Mouse (Mus musculus): ENCODE results near the gene Tcf15.

DNA sequence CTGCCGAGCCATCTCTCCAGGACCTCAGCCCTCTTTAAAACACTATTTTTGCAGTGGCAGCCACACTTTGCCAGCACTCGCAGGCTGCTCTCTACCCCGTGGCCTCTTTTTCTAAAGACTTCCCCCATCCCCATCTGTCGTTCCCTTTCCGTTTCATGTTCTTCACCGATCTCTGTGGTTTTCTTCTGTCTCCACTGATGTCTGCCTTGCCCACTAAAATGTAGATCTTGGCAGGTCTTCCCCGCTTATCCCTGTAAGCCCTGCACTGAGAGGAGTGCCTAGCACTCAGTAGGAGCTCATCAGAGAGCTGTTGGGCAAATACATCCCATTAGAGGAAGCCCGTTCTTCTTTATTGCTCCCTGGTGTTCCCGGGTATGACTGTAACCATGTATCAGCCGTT, 30.4 kb upstream of the Tcf15 start:
- TF ChIP-seq ZNF384 (IDR thresholded peaks at IDR 0.05; ENCODE audit: low read depth, low read length) (no peak), ZC3H11A (IDR thresholded peaks at IDR 0.05; ENCODE audit: borderline replicate concordance, low read depth, low read length) (no peak), CHD2 (IDR thresholded peaks at IDR 0.05; ENCODE audit: low read depth, low read length) (no peak), MAFK (IDR thresholded peaks at IDR 0.05; ENCODE audit: insufficient read depth, low read depth, low read length) (no peak), HCFC1 (IDR thresholded peaks at IDR 0.05; ENCODE audit: borderline replicate concordance, insufficient read depth, low read length) (no peak)

All from ES-E14 (cell line).